ENCODE assay signal across 8 mouse cellular contexts in the genomic region with DNA sequence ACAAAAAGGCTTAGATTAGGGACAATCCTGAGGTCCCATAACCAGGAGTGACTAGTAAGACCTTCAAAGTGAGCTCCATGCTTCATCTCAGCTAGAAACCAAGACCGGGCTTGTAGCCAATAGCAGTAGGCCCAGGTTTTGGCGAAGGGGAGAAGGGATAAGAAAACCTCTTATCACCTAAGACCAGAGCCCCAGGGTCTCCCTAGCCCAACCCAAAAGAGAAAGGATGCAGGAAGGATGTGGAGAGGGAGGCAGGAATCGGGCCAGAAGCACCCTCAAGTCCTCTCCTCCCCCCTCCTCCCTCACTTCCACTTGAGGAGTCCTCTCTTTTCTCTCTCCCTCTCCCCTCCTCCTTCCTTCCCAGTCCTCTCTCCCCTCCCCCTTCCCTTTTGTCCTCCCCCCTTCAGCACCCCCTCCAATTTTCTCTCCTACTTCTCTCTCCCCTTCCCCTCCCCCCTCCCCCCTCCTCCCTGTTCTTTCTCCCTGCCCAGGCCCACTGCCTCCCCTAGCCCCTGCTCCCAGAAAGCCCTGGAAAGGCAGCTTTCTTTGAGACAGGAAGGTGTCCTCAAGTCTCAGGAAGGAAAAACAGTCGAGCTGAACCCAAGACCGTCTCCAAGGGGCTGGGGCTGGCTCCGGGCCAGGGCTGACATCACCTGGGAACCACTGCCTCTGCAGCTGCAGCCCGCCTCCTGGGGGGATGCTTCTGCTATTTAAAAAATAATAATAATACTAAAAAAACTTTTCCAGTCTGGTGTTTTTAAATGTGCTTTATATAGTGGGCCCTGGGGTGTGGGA. TPM values are rescaled to one million over a fixed set of nuclear protein-coding genes. Genes with fewer than 3 reads are reported as not detected.
A peak's percentile ranks its signal among the peaks of the same experiment; 100 is the strongest.
DNase-seq lines count a peak whose midpoint lies in the region; ATAC-seq lines count a peak whose summit lies in the region.

No protein-coding gene starts in this region.

- H3K9me3 ChIP-seq in lung, embryonic 16.5 days (ENCODE audit: control insufficient read depth, low read length) = no peaks in the 10 kb centered on the region
- H3K9me3 ChIP-seq in heart, embryonic 14.5 days (ENCODE audit: control insufficient read depth, low read length) = 0 out of 2 replicates have a peak, but pooled peaks cover 3% of the 10 kb centered on the region
- H3K9me3 ChIP-seq in limb, embryonic 12.5 days = no peaks in the 10 kb centered on the region

- no peak for DNase-seq in lung, postnatal 25 days (ENCODE audit: low spot score)
- no peak for DNase-seq in spleen, postnatal 4 days (ENCODE audit: low spot score in 2 of 2)
- no peak for DNase-seq in T-cell, adult 2 months (ENCODE audit: low spot score)
- DNase-seq in thymus, postnatal 36 days = no peak

- H3K4me3 ChIP-seq in lung, embryonic 16.5 days (ENCODE audit: low read length) = no peak overlapping the region
- no peak overlapping the region for H3K4me3 ChIP-seq in brown adipose tissue, adult 24 weeks (ENCODE audit: insufficient read depth, low read depth, low read length)
- no peak overlapping the region for H3K4me3 ChIP-seq in heart, embryonic 14.5 days (ENCODE audit: control insufficient read depth in 1 of 2, insufficient read depth in 1 of 2, low read depth in 1 of 2, low read length in 2 of 2)
- H3K4me3 ChIP-seq in limb, embryonic 12.5 days (replicated peaks) = no peak overlapping the region

- H3K27me3 ChIP-seq in lung, embryonic 16.5 days (ENCODE audit: control insufficient read depth, insufficient read depth, low read depth, low read length) = no peaks in the 10 kb centered on the region
- H3K27me3 ChIP-seq in heart, embryonic 14.5 days (ENCODE audit: control insufficient read depth, insufficient read depth, low read length) = no peaks in the 10 kb centered on the region
- H3K27me3 ChIP-seq in limb, embryonic 12.5 days = no peaks in the 10 kb centered on the region

- peak overlapping the region; percentile 31 for H3K27ac ChIP-seq in lung, embryonic 16.5 days (ENCODE audit: low read length)
- H3K27ac ChIP-seq in brown adipose tissue, adult 24 weeks (replicated peaks; ENCODE audit: low read depth, low read length) = peak overlapping the region; percentile 88
- peak overlapping the region; percentile 36 to 68; a peak in 3 of 4 replicates for H3K27ac ChIP-seq in heart, embryonic 14.5 days (replicated peaks in 1 of 2; ENCODE audit: control insufficient read depth in 1 of 2, insufficient read depth in 1 of 2, low read depth in 2 of 2, low read length in 2 of 2)
- peak overlapping the region; percentile 56; the same call in 1 of the 2 replicates for H3K27ac ChIP-seq in limb, embryonic 12.5 days

- no peak overlapping the region for H3K4me2 ChIP-seq in lung, embryonic 16.5 days (ENCODE audit: low read depth, low read length)
- H3K4me2 ChIP-seq in heart, embryonic 14.5 days (ENCODE audit: low read length) = no peak overlapping the region
- H3K4me2 ChIP-seq in limb, embryonic 12.5 days = no peak overlapping the region

- no peaks in the 10 kb centered on the region for H3K36me3 ChIP-seq in lung, embryonic 16.5 days (ENCODE audit: control insufficient read depth, insufficient read depth, low read length)
- H3K36me3 ChIP-seq in heart, embryonic 14.5 days (ENCODE audit: control insufficient read depth, insufficient read depth, low read length) = no peaks in the 10 kb centered on the region
- no peaks in the 10 kb centered on the region for H3K36me3 ChIP-seq in limb, embryonic 12.5 days

- peak; percentile 70 for ATAC-seq in lung, embryonic 16.5 days (ENCODE audit: low read depth)
- peak; percentile 70 for ATAC-seq in heart, embryonic 14.5 days (ENCODE audit: insufficient number of reproducible peaks, insufficient read depth, low FRiP score, low read depth)
- ATAC-seq in limb, embryonic 12.5 days (ENCODE audit: insufficient number of reproducible peaks, insufficient read depth, low FRiP score, low TSS enrichment, low read depth) = peak; percentile 69; the same call in 1 of the 2 replicates

- no peak overlapping the region for H3K9ac ChIP-seq in lung, embryonic 16.5 days (ENCODE audit: low read length)
- H3K9ac ChIP-seq in heart, embryonic 14.5 days (ENCODE audit: low read length) = no peak overlapping the region
- H3K9ac ChIP-seq in limb, embryonic 12.5 days (replicated peaks) = 0 out of 2 replicates have a peak overlapping the region, but pooled peaks have one; percentile 31

- 0 out of 2 replicates have a peak, but pooled peaks cover 5% of the 10 kb centered on the region for H3K4me1 ChIP-seq in lung, embryonic 16.5 days (replicated peaks; ENCODE audit: control insufficient read depth, insufficient read depth, low read length)
- H3K4me1 ChIP-seq in brown adipose tissue, adult 24 weeks (ENCODE audit: control insufficient read depth, insufficient read depth, insufficient read length, low read length) = peaks cover 25% of the 10 kb centered on the region
- H3K4me1 ChIP-seq in heart, embryonic 14.5 days (ENCODE audit: control insufficient read depth in 2 of 2, insufficient read depth in 2 of 2, low read length in 2 of 2) = no peaks in the 10 kb centered on the region
- H3K4me1 ChIP-seq in limb, embryonic 12.5 days (replicated peaks) = peaks cover 15% of the 10 kb centered on the region

- WGBS in lung, embryonic 16.5 days = 28% methylated on average over 7 of the region's 7 CpGs
- 38% methylated on average over 7 of the region's 7 CpGs for WGBS in heart, embryonic 14.5 days
- 38% methylated on average over 7 of the region's 7 CpGs for WGBS in limb, embryonic 12.5 days

RNA-seq across cellular contexts. Expression of a gene that starts 12.2 kb away (rescaled TPM):
- 4.7 and 6.1 TPM in 2 replicates for polyA plus RNA-seq in lung, embryonic 16.5 days (2015; fragmentation: Nextera tagmentation; extraction: Ambion mirVana)
- polyA plus RNA-seq in brown adipose tissue, adult 24 weeks (2012; ENCODE audit: insufficient read depth, insufficient read length, missing spikeins) = 12.1 and 20.7 TPM in 2 replicates
- polyA plus RNA-seq in heart, embryonic 14.5 days (2014; fragmentation: Nextera tagmentation; extraction: Ambion mirVana) = 16.0 and 19.5 TPM in 2 replicates
- 11.5 and 11.9 TPM in 2 replicates for polyA plus RNA-seq in limb, embryonic 12.5 days (2016; fragmentation: Nextera tagmentation; extraction: Ambion mirVana)

RNA-seq across cellular contexts. Expression of a gene that starts 50.3 kb away (rescaled TPM):
- polyA plus RNA-seq in lung, embryonic 16.5 days (2015; fragmentation: Nextera tagmentation; extraction: Ambion mirVana) = 5.7 and 5.9 TPM in 2 replicates
- polyA plus RNA-seq in brown adipose tissue, adult 24 weeks (2012; ENCODE audit: insufficient read depth, insufficient read length, missing spikeins) = 36.2 and 39.3 TPM in 2 replicates
- 5.7 and 6.1 TPM in 2 replicates for polyA plus RNA-seq in heart, embryonic 14.5 days (2014; fragmentation: Nextera tagmentation; extraction: Ambion mirVana)
- 7.5 and 8.6 TPM in 2 replicates for polyA plus RNA-seq in limb, embryonic 12.5 days (2016; fragmentation: Nextera tagmentation; extraction: Ambion mirVana)

Comparison
In these comparisons a context has a peak if more than half of its experiments do, and no peak if none do; other contexts are left out.
1. H3K27ac ChIP-seq: peak in every context shown above with its lines; median percentile 88 in brown adipose tissue, adult 24 weeks; 56 in limb, embryonic 12.5 days; 52 in heart, embryonic 14.5 days; 31 in lung, embryonic 16.5 days.